In genomic region chr10:4239794-4240574, GRCm38 (mm10) we compare ENCODE assay signal across 23 mouse cellular contexts. TPM values are rescaled to one million over a fixed set of nuclear protein-coding genes. Genes with fewer than 3 reads are reported as not detected.
DNase-seq lines count a peak whose midpoint lies in the region; ATAC-seq and TF ChIP-seq lines count a peak whose summit lies in the region.
"Had no signal": no experiment of that assay in that cellular context is flagged by ENCODE, and none has a peak within 500 bp of the region (broad histone marks: within the 10 kb centered on the region; RNA-seq: fewer than 3 reads in every experiment).

No protein-coding gene starts in this region.

- H3K27ac ChIP-seq in liver, postnatal 0 days (ENCODE audit: low read depth) = no peak overlapping the region
- H3K27ac ChIP-seq in liver, embryonic 11.5 days (ENCODE audit: low read depth, low read length) = no peak overlapping the region
- peak overlapping the region; percentile 30; the same call in 1 of the 2 replicates for H3K27ac ChIP-seq in stomach, embryonic 16.5 days (ENCODE audit: low read length)
- H3K27ac ChIP-seq: forebrain, embryonic 15.5 days; heart, embryonic 13.5 days; hindbrain, embryonic 15.5 days; layer of hippocampus, adult 2 months; limb, embryonic 15.5 days had no signal

- TF ChIP-seq EP300 in liver, postnatal 0 days (IDR thresholded peaks at IDR 0.05; ENCODE audit: low read depth) = no peak

- H3K9ac ChIP-seq in liver, postnatal 0 days (replicated peaks) = no peak overlapping the region
- H3K9ac ChIP-seq in liver, embryonic 11.5 days (ENCODE audit: low read depth, low read length) = no peak overlapping the region
- no peak overlapping the region for H3K9ac ChIP-seq in stomach, embryonic 16.5 days (ENCODE audit: low read length)
- H3K9ac ChIP-seq: forebrain, embryonic 15.5 days; heart, embryonic 13.5 days; hindbrain, embryonic 15.5 days; limb, embryonic 15.5 days had no signal

- no peaks in the 10 kb centered on the region for H3K27me3 ChIP-seq in liver, postnatal 0 days (ENCODE audit: insufficient read depth, low read length)
- no peaks in the 10 kb centered on the region for H3K27me3 ChIP-seq in liver, embryonic 11.5 days (replicated peaks; ENCODE audit: control insufficient read depth, insufficient read depth, low read length)
- H3K27me3 ChIP-seq in stomach, embryonic 16.5 days (ENCODE audit: control insufficient read depth, insufficient read depth, low read length) = no peaks in the 10 kb centered on the region
- H3K27me3 ChIP-seq: forebrain, embryonic 15.5 days; heart, embryonic 13.5 days; hindbrain, embryonic 15.5 days; limb, embryonic 15.5 days had no signal

- no peaks in the 10 kb centered on the region for H3K9me3 ChIP-seq in liver, postnatal 0 days (ENCODE audit: low read length)
- no peaks in the 10 kb centered on the region for H3K9me3 ChIP-seq in liver, embryonic 11.5 days (ENCODE audit: control insufficient read depth, low read length)
- no peaks in the 10 kb centered on the region for H3K9me3 ChIP-seq in stomach, embryonic 16.5 days (replicated peaks; ENCODE audit: control insufficient read depth, low read length)
- H3K9me3 ChIP-seq: forebrain, embryonic 15.5 days; heart, embryonic 13.5 days; hindbrain, embryonic 15.5 days; limb, embryonic 15.5 days had no signal

- H3K36me3 ChIP-seq in liver, postnatal 0 days (replicated peaks; ENCODE audit: insufficient read depth, low read length) = no peaks in the 10 kb centered on the region
- H3K36me3 ChIP-seq in liver, embryonic 11.5 days (ENCODE audit: control insufficient read depth, insufficient read depth, low read length) = no peaks in the 10 kb centered on the region
- H3K36me3 ChIP-seq in stomach, embryonic 16.5 days (ENCODE audit: control insufficient read depth, insufficient read depth, low read length) = no peaks in the 10 kb centered on the region
- H3K36me3 ChIP-seq: forebrain, embryonic 15.5 days; heart, embryonic 13.5 days; hindbrain, embryonic 15.5 days; limb, embryonic 15.5 days had no signal

- peak; percentile 47; the same call in 1 of the 2 replicates for ATAC-seq in liver, postnatal 0 days
- no peak for ATAC-seq in liver, embryonic 11.5 days (replicated peaks; ENCODE audit: low FRiP score)
- ATAC-seq in stomach, embryonic 16.5 days (ENCODE audit: insufficient read depth, low FRiP score) = no peak
- ATAC-seq: activated CD4-positive, CD25-positive, alpha-beta regulatory T cell, adult 4 months; forebrain, embryonic 15.5 days had no signal

- H3K4me3 ChIP-seq in liver, postnatal 0 days (ENCODE audit: low read depth, low read length) = no peak overlapping the region
- no peak overlapping the region for H3K4me3 ChIP-seq in liver, embryonic 11.5 days (ENCODE audit: low read depth, low read length)
- no peak overlapping the region for H3K4me3 ChIP-seq in stomach, embryonic 16.5 days (replicated peaks; ENCODE audit: low read length)
- H3K4me3 ChIP-seq: forebrain, embryonic 15.5 days; heart, embryonic 13.5 days; hindbrain, embryonic 15.5 days; layer of hippocampus, adult 2 months; limb, embryonic 15.5 days had no signal

- no peak for TF ChIP-seq CTCF in liver, postnatal 0 days (IDR thresholded peaks at IDR 0.05; ENCODE audit: low read depth)

- no peaks in the 10 kb centered on the region for H3K4me1 ChIP-seq in liver, postnatal 0 days (ENCODE audit: insufficient read depth)
- no peaks in the 10 kb centered on the region for H3K4me1 ChIP-seq in liver, embryonic 11.5 days (replicated peaks; ENCODE audit: control insufficient read depth, insufficient read depth, low read length)
- H3K4me1 ChIP-seq in stomach, embryonic 16.5 days (ENCODE audit: control insufficient read depth, insufficient read depth, low read length) = no peaks in the 10 kb centered on the region
- H3K4me1 ChIP-seq: forebrain, embryonic 15.5 days; heart, embryonic 13.5 days; hindbrain, embryonic 15.5 days; limb, embryonic 15.5 days had no signal

- DNase-seq in heart, adult 11 months = peak; percentile 93
- DNase-seq in heart, adult 8-10 months (ENCODE audit: low spot score) = no peak
- peak; percentile 21 for DNase-seq in liver, postnatal 0 days
- DNase-seq in liver, embryonic 11.5 days (ENCODE audit: low spot score) = no peak
- DNase-seq in lung, postnatal 14 days = peak; percentile 28
- DNase-seq in thymus, postnatal 14 days = no peak
- no peak for DNase-seq in testis, postnatal 10 days (ENCODE audit: low spot score)
- DNase-seq: adrenal gland, postnatal 25 days; cerebellum, adult 11 months; cerebellum, postnatal 10 days; heart, postnatal 36 days; kidney, adult 9 months; layer of hippocampus, postnatal 36 days; retina, postnatal 1 day; right cerebral cortex, postnatal 4 days had no signal

- H3K4me2 ChIP-seq in liver, postnatal 0 days (ENCODE audit: low read depth, low read length) = no peak overlapping the region
- no peak overlapping the region for H3K4me2 ChIP-seq in liver, embryonic 11.5 days
- no peak overlapping the region for H3K4me2 ChIP-seq in stomach, embryonic 16.5 days (ENCODE audit: low read depth, low read length)
- H3K4me2 ChIP-seq: forebrain, embryonic 15.5 days; heart, embryonic 13.5 days; hindbrain, embryonic 15.5 days; limb, embryonic 15.5 days; midbrain, embryonic 11.5 days had no signal

- 53% methylated on average over 5 of the region's 5 CpGs for WGBS in liver, postnatal 0 days (ENCODE audit: insufficient replicate concordance)
- 63% methylated on average over 5 of the region's 5 CpGs for WGBS in liver, embryonic 11.5 days
- 54% methylated on average over 5 of the region's 5 CpGs for WGBS in stomach, embryonic 16.5 days

RNA-seq across cellular contexts. Expression of gene Akap12, which starts 26.2 kb away (rescaled TPM):
- total RNA-seq in heart, adult 8-10 months (2022) = 10 to 100 TPM; 18.1 to 24.4 (median 23.3) TPM
- 3.4 and 3.9 TPM in 2 replicates for polyA plus RNA-seq in liver, postnatal 0 days (2015; fragmentation: Nextera tagmentation; extraction: Ambion mirVana)
- polyA plus RNA-seq in liver, embryonic 11.5 days (2014; fragmentation: Nextera tagmentation; extraction: Ambion mirVana) = 12.0 and 12.1 TPM in 2 replicates
- 68.1 and 71.4 TPM in 2 replicates for polyA plus RNA-seq in stomach, embryonic 16.5 days (2015; fragmentation: Nextera tagmentation; extraction: Ambion mirVana)

Comparison
In these comparisons a context has a peak if more than half of its experiments do, and no peak if none do; other contexts are left out.
1. DNase-seq: peak in heart, adult 11 months (single experiment), liver, postnatal 0 days (single experiment) and lung, postnatal 14 days (single experiment); none in heart, adult 8-10 months (single experiment), liver, embryonic 11.5 days (single experiment), thymus, postnatal 14 days (single experiment) and testis, postnatal 10 days (single experiment).